Mouse (Mus musculus) gastrocnemius, postnatal 25 days (tissue): Measurements from ENCODE around the gene Klhl12. TPM values are rescaled to one million over a fixed set of nuclear protein-coding genes. Genes with fewer than 3 reads are reported as not detected.
A peak's percentile ranks its signal among the peaks of the same experiment; 100 is the strongest.
"Not testable (repeated sequence)": the region's sequence is repeated elsewhere in the genome, so short reads cannot be mapped to it uniquely, and the experiment has no call there.

ENCODE experiments used
- DNase-seq: peaks from one replicate; pipeline ENCODE4 v3.0.0; 2022
- total RNA-seq, 2 experiments: library from RNA; stranded (reverse); gene quantifications; 1 replicate in 1 of 2; 2 replicates in 1 of 2; pipeline ENCODE4 v1.2.3; 2021

Gene Klhl12
- total RNA-seq, 2 experiments from 2014 or later = 13.4 to 15.1 TPM

- no peak for DNase-seq
Observed at GRCm38 (mm10) chr1:134515891-134516290, 60.6 kb downstream of the Klhl12 start.

DNA sequence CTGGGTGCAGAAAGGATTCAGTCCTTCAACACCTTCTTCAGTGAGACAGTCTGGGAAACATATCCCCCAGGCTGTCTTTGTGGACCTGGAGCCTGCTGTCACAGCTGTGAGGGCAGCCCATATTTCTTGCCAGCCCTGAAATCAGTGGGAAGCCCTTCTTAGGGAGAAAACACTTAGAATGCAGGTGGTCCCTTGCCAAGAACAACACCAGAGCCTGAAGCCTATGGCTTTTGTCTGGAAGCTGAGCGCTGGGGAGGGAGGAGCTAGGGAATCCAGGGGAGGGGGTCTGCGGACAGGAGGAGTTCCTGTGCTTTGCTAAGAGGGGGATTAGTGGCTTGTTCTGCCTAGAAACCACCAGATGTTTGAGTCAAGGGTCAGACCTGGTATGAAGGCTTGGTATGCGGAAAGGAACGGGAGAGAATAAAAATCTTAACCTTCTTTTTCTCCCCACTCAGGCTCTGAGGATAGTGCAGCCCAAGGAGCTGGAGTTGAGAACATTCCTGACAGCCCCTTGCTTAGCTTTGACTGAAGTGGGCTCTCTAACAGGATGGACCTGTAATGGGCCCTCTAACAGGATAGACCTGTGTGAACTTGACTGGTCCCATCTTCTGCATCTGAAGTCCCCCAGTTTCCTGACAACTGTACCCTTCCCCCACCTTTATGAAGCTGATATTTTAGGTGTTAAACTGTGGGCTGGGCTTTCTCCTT, 61.3 kb downstream of the Klhl12 start:
- no peak for DNase-seq

- DNase-seq = not testable (repeated sequence)
Observed at GRCm38 (mm10) chr1:134517841-134518240, 62.5 kb downstream of the Klhl12 start.

GRCm38 (mm10) chr1:134518677-134519076, 63.3 kb downstream of the Klhl12 start:
- peak; percentile 82 for DNase-seq

GRCm38 (mm10) chr1:134519201-134519600, 63.9 kb downstream of the Klhl12 start:
- DNase-seq = not testable (repeated sequence)

DNA sequence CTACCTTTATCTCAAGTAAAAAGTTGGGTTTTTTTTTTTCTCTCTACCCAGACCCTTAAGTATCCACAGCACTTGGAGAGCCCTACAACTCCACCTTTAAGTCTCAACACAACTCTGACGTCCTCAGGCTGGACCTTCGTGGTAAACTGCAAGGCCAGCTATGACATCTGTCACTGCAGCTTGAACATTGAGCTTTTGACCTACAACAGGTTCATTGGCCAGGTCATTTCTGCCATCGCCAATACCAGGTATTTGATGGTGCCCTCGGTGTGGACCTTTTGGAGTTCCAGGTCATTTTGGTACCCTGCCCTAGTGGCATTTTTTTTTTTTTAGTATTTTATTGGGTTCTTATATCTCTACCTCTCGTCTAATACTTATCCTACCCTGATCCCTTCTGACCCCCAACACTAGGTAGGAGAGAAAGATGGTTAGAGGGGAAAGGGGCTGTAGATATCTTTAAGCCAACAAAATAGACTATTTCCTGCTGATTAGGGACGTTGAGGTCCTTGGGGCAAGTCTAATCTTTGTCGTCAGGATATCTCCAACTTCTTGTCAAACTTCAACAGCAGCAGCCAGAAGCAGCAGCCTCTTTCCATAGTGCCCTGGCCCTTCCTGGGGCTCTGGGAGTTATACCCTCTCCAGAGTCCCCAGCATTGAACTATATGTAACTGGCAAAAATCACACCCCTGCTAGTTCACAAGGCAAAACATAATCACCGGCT, 64.8 kb downstream of the Klhl12 start:
- no peak for DNase-seq

GRCm38 (mm10) chr1:134521163-134521562, 65.8 kb downstream of the Klhl12 start:
- DNase-seq = no peak

GRCm38 (mm10) chr1:134522325-134522724, 67.0 kb downstream of the Klhl12 start:
- no peak for DNase-seq

- no peak for DNase-seq
Observed at GRCm38 (mm10) chr1:134524424-134524823, 69.1 kb downstream of the Klhl12 start.

DNA sequence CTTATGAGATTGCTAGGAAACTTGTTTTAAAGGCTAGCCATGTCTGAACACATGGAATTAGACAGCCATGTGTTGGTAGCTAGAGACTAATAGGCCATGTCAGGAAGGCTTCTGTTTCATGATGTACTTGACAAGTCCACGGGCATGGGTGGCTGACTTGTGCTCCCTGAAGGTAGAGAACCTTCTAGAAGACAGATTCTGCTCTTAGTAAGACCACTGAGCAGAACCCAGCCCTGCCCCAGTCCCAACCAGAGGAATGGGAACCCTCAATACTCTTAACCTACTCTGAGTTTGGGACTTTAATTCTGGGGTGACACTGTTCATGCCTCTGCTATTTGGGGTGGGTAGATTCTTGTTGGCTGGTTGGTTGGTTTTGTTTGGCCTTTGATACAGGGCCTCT, 69.7 kb downstream of the Klhl12 start:
- DNase-seq = no peak

DNA sequence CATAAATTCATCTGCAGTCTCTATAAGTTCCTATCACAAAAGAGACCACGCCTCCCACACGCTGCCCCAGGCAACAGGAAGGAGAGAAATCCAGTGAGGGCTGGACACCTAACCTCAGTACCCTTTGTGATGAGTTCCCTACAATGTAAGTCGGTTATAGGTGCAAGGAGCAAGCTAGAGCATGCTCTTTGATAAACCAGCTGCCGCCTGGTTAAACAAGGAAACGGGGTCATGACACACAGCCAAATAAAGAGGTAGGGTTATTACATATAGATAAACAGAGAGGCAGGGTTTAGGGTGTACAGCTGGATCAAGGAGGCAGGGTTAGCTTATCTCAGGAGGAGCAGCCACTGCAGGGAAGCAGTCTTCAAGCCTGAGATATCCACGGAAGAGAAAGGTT, 71.4 kb downstream of the Klhl12 start:
- no peak for DNase-seq

GRCm38 (mm10) chr1:134530618-134531017, 75.3 kb downstream of the Klhl12 start:
- DNase-seq = no peak

DNA sequence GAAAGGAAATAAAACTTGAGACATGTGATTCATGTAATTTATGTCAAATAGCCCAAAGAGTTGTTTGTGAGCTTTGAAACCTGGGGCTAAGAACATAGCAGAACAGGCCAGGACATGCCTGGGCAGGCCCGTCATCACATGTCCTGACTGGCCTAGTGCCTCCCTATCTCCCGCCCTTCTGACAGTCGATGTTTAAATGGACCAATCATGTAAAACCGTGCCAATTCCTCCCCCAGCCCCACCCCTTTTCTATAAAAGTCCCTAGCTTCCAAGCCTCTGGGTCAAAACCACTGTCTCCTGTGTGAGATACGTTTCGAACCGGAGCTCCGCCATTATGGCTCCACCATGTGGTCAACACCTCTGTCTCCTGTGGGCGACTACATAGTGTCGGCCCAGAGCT, 78.4 kb downstream of the Klhl12 start:
- DNase-seq = not testable (repeated sequence)

- DNase-seq = no peak
Observed at GRCm38 (mm10) chr1:134535054-134535453, 79.7 kb downstream of the Klhl12 start.

DNA sequence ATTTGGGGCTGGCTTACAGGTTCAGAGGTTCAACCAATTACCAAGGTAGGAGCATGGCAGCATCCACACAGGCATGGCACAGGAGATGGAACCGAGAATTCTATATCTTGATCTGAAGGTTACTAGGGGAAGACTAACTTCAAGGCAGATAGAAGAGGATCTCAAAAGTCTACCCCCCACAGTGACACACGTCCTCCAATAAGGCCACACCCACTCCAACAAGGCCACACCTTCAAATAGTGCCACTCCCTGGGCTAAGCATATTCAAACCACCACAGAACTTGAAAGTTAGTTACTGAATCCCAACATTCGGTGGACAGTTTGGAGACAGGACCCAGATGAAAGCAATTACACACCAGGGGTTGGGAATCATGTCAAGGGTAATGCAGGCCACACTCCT, 80.2 kb downstream of the Klhl12 start:
- no peak for DNase-seq

DNA sequence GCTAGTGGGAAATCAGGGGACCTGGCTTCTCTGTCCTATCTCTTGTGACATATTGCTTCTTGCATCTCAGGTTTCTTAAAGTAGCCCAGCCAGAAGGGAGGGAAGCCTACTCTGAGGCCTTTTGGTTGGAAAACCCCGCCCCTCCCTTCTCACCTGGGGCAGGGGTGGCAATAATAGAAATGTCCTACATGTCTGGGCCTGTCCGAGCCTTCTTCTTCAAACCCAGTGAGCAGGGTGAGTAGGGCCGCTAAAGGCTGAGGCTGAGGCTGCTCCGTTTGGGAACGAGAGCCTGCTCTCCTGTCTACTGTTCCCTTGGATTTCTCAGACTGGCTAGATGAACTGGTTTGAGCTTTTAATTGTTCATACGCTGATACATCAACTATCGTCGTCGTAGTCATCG, 85.3 kb downstream of the Klhl12 start:
- DNase-seq = no peak

Other genes starting within 250 kb of the Klhl12 start
- 1 to 10 TPM in 1 of 2 experiments, under 1 TPM in 1; 0.49 to 2.7 TPM for gene Adora1, start 220.1 kb upstream of the Klhl12 start, total RNA-seq
- gene Myog, start 165.5 kb upstream of the Klhl12 start, total RNA-seq = 10 to 100 TPM; 16.2 to 26.0 TPM
- 1 to 10 TPM in 1 of 2 experiments, under 1 TPM in 1; 0.97 to 1.0 TPM for gene Ppfia4, start 122.6 kb upstream of the Klhl12 start, total RNA-seq
- 10 to 100 TPM; 13.2 to 15.1 TPM for gene Tmem183a, start 93.6 kb upstream of the Klhl12 start, total RNA-seq
- not detected for gene 4933406M09Rik, start 69.6 kb upstream of the Klhl12 start, total RNA-seq
- 10 to 100 TPM; 80.3 to 88.3 TPM for gene Cyb5r1, start 50.0 kb upstream of the Klhl12 start, total RNA-seq
- 100 to 1,000 TPM; 149 to 152 TPM for gene Adipor1, start 40.2 kb upstream of the Klhl12 start, total RNA-seq
- 1 to 10 TPM; 5.7 to 6.6 TPM for gene Rabif, start 39.1 kb downstream of the Klhl12 start, total RNA-seq
- gene Mgat4e, start 94.2 kb downstream of the Klhl12 start, total RNA-seq = not detected
- 10 to 100 TPM; 11.3 to 11.7 TPM for gene Kdm5b, start 104.6 kb downstream of the Klhl12 start, total RNA-seq
- under 1 TPM in 1 of 2 experiments, not detected in 1; 0.05 TPM for gene Syt2, start 191.1 kb downstream of the Klhl12 start, total RNA-seq